In the genomic region with DNA sequence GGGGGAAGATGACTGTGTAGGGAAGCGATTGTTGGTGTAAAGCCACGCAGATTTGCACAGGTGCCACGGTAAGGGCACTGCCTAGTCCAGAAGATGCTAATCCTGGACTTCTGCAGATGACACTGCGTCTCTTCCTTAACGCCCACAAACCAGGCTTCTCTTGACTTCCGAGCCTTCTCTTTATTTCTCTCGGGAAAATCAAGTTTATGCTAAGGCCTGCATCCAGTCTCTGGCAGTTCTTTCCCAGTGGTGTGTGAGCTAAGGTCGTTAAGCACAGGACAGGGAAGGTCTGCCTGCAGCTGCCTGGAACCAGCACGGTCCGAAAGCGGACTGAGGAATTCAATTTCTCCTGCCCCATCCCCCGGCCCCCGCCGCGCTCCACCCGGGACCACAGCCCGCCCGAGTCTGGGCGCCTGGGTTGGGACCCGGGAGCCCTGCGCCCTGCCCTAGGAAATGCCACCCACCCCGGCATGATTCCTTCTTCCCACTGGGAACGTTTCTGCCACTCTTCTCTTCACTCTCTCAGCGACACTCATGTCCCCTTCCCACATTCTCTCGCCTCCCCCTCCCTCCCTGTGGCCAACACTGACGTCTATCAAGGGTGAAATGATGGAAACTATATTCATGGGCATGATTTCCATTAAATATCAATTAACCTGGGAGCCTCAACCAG, we compare ENCODE assay signal across 13 mouse cellular contexts. TPM values are rescaled to one million over a fixed set of nuclear protein-coding genes. Genes with fewer than 3 reads are reported as not detected.
DNase-seq lines count a peak whose midpoint lies in the region; ATAC-seq and TF ChIP-seq lines count a peak whose summit lies in the region.
"Had no signal": no experiment of that assay in that cellular context is flagged by ENCODE, and none has a peak within 500 bp of the region (broad histone marks: within the 10 kb centered on the region; RNA-seq: fewer than 3 reads in every experiment).

No protein-coding gene starts in this region.

- H3K36me3 ChIP-seq in forebrain, embryonic 15.5 days, result no peaks in the 10 kb centered on the region
- H3K36me3 ChIP-seq in forebrain, postnatal 0 days (ENCODE audit: insufficient read depth), result no peaks in the 10 kb centered on the region
- no peaks in the 10 kb centered on the region for H3K36me3 ChIP-seq in intestine, postnatal 0 days (ENCODE audit: control insufficient read depth, insufficient read depth)

- WGBS in forebrain, embryonic 15.5 days, result 2% methylated on average over 26 of the region's 26 CpGs
- WGBS in forebrain, postnatal 0 days, result 1% methylated on average over 26 of the region's 26 CpGs
- WGBS in intestine, postnatal 0 days, result 15% methylated on average over 26 of the region's 26 CpGs

- 0 out of 2 replicates have a peak, but pooled peaks have one; percentile 16 for ATAC-seq in forebrain, embryonic 15.5 days (replicated peaks)
- no peak for ATAC-seq in forebrain, postnatal 0 days
- ATAC-seq in intestine, postnatal 0 days, result no peak

- H3K4me2 ChIP-seq in forebrain, embryonic 15.5 days (replicated peaks), result no peak overlapping the region
- H3K4me2 ChIP-seq in forebrain, postnatal 0 days (ENCODE audit: low read depth), result no peak overlapping the region
- H3K4me2 ChIP-seq in intestine, postnatal 0 days (replicated peaks; ENCODE audit: low read depth), result peak overlapping the region; percentile 78; the same call in 1 of the 2 replicates

- peaks cover 94% of the 10 kb centered on the region for H3K27me3 ChIP-seq in forebrain, embryonic 15.5 days
- H3K27me3 ChIP-seq in forebrain, postnatal 0 days (ENCODE audit: insufficient read depth, low read length), result peaks cover 85% of the 10 kb centered on the region
- peaks cover 95% of the 10 kb centered on the region for H3K27me3 ChIP-seq in intestine, postnatal 0 days (replicated peaks; ENCODE audit: control insufficient read depth, insufficient read depth, low read length)

- peaks cover 14% of the 10 kb centered on the region for H3K4me1 ChIP-seq in forebrain, embryonic 15.5 days
- no peaks in the 10 kb centered on the region for H3K4me1 ChIP-seq in forebrain, postnatal 0 days (ENCODE audit: insufficient read depth)
- H3K4me1 ChIP-seq in intestine, postnatal 0 days (replicated peaks; ENCODE audit: control insufficient read depth, insufficient read depth, low read length), result no peaks in the 10 kb centered on the region

- no peak overlapping the region for H3K9ac ChIP-seq in forebrain, embryonic 15.5 days (replicated peaks)
- no peak overlapping the region for H3K9ac ChIP-seq in forebrain, postnatal 0 days
- H3K9ac ChIP-seq in intestine, postnatal 0 days (ENCODE audit: low read depth, low read length), result no peak overlapping the region

- no peak for DNase-seq in forebrain, postnatal 0 days
- peak; percentile 28 for DNase-seq in R1 (ENCODE audit: low read depth, low spot score)
- peak; percentile 74 to 83 for DNase-seq in kidney, postnatal 4 days
- no peak for DNase-seq in spleen, adult 18-20 months
- no peak for DNase-seq in ovary, postnatal 10 days (ENCODE audit: low spot score)
- DNase-seq in ovary, adult 18-20 months (ENCODE audit: low spot score), result no peak
- DNase-seq: cerebellum, adult 9-10 months; right cerebral cortex, adult 18-20 months had no signal

- H3K4me3 ChIP-seq in forebrain, embryonic 15.5 days, result no peak overlapping the region
- H3K4me3 ChIP-seq in forebrain, postnatal 0 days (ENCODE audit: low read depth, low read length), result no peak overlapping the region
- peak overlapping the region; percentile 55; the same call in 1 of the 2 replicates for H3K4me3 ChIP-seq in intestine, postnatal 0 days (ENCODE audit: low read depth, low read length)

- no peaks in the 10 kb centered on the region for H3K9me3 ChIP-seq in forebrain, embryonic 15.5 days
- H3K9me3 ChIP-seq in forebrain, postnatal 0 days (ENCODE audit: low read length), result no peaks in the 10 kb centered on the region
- no peaks in the 10 kb centered on the region for H3K9me3 ChIP-seq in intestine, postnatal 0 days (ENCODE audit: control insufficient read depth)

- H3K27ac ChIP-seq in forebrain, embryonic 15.5 days (replicated peaks), result no peak overlapping the region
- H3K27ac ChIP-seq in forebrain, postnatal 0 days (ENCODE audit: low read depth, low read length), result no peak overlapping the region
- H3K27ac ChIP-seq in intestine, postnatal 0 days (ENCODE audit: low read depth, low read length), result no peak overlapping the region

- no peak for TF ChIP-seq CTCF in forebrain, postnatal 0 days (IDR thresholded peaks at IDR 0.05; ENCODE audit: low read depth)
- TF ChIP-seq CTCF in intestine, postnatal 0 days (IDR thresholded peaks at IDR 0.05; ENCODE audit: low read depth), result no peak

RNA-seq across cellular contexts. Expression of a gene that starts 0.6 kb away (rescaled TPM):
- 0.10 TPM in 1 of 2 replicates, not detected in the other for polyA plus RNA-seq in forebrain, embryonic 15.5 days (2015; fragmentation: Nextera tagmentation; extraction: Ambion mirVana)
- total RNA-seq in forebrain, postnatal 0 days (2014; rRNA removed), result 0.10 TPM in 1 of 2 replicates, not detected in the other
- 0.22 TPM in 1 of 2 replicates, not detected in the other for polyA plus RNA-seq in forebrain, postnatal 0 days (2015; fragmentation: Nextera tagmentation; extraction: Ambion mirVana)
- 2.2 and 2.7 TPM in 2 replicates for polyA plus RNA-seq in intestine, postnatal 0 days (2015; fragmentation: Nextera tagmentation; extraction: Ambion mirVana)
- polyA plus RNA-seq: C2C12; midbrain, postnatal 0 days had no signal

RNA-seq across cellular contexts. Expression of a gene that starts 6.3 kb away (rescaled TPM):
- polyA plus RNA-seq in forebrain, embryonic 15.5 days (2015; fragmentation: Nextera tagmentation; extraction: Ambion mirVana), result not detected in 2 replicates
- not detected in 2 replicates for total RNA-seq in forebrain, postnatal 0 days (2014; rRNA removed)
- not detected in 2 replicates for polyA plus RNA-seq in forebrain, postnatal 0 days (2015; fragmentation: Nextera tagmentation; extraction: Ambion mirVana)
- 0.64 and 1.6 TPM in 2 replicates for polyA plus RNA-seq in intestine, postnatal 0 days (2015; fragmentation: Nextera tagmentation; extraction: Ambion mirVana)
- total RNA-seq: left cerebral cortex, postnatal 25 days; midbrain, postnatal 0 days had no signal
- polyA plus RNA-seq: C2C12; midbrain, postnatal 0 days had no signal

RNA-seq across cellular contexts. Expression of a gene that starts 7.9 kb away (rescaled TPM):
- polyA plus RNA-seq in forebrain, embryonic 15.5 days (2015; fragmentation: Nextera tagmentation; extraction: Ambion mirVana), result not detected in 2 replicates
- not detected in 2 replicates for total RNA-seq in forebrain, postnatal 0 days (2014; rRNA removed)
- polyA plus RNA-seq in forebrain, postnatal 0 days (2015; fragmentation: Nextera tagmentation; extraction: Ambion mirVana), result not detected in 2 replicates
- polyA plus RNA-seq in intestine, postnatal 0 days (2015; fragmentation: Nextera tagmentation; extraction: Ambion mirVana), result 3.2 and 3.3 TPM in 2 replicates
- total RNA-seq: left cerebral cortex, postnatal 25 days had no signal
- polyA plus RNA-seq: C2C12; midbrain, postnatal 0 days had no signal

RNA-seq across cellular contexts. Expression of a gene that starts 7.9 kb away (rescaled TPM):
- not detected in 2 replicates for polyA plus RNA-seq in forebrain, embryonic 15.5 days (2015; fragmentation: Nextera tagmentation; extraction: Ambion mirVana)
- total RNA-seq in forebrain, postnatal 0 days (2014; rRNA removed), result not detected in 2 replicates
- not detected in 2 replicates for polyA plus RNA-seq in forebrain, postnatal 0 days (2015; fragmentation: Nextera tagmentation; extraction: Ambion mirVana)
- polyA plus RNA-seq in intestine, postnatal 0 days (2015; fragmentation: Nextera tagmentation; extraction: Ambion mirVana), result 0.20 and 0.51 TPM in 2 replicates
- total RNA-seq: left cerebral cortex, postnatal 25 days had no signal
- polyA plus RNA-seq: C2C12; midbrain, postnatal 0 days had no signal

RNA-seq across cellular contexts. Expression of a gene that starts 12.1 kb away (rescaled TPM):
- polyA plus RNA-seq in forebrain, embryonic 15.5 days (2015; fragmentation: Nextera tagmentation; extraction: Ambion mirVana), result not detected in 2 replicates
- not detected in 2 replicates for total RNA-seq in forebrain, postnatal 0 days (2014; rRNA removed)
- polyA plus RNA-seq in forebrain, postnatal 0 days (2015; fragmentation: Nextera tagmentation; extraction: Ambion mirVana), result not detected in 2 replicates
- polyA plus RNA-seq in intestine, postnatal 0 days (2015; fragmentation: Nextera tagmentation; extraction: Ambion mirVana), result 0.10 and 1.6 TPM in 2 replicates
- total RNA-seq: left cerebral cortex, postnatal 25 days had no signal
- polyA plus RNA-seq: C2C12; midbrain, postnatal 0 days had no signal

Comparison
In these comparisons a context has a peak if more than half of its experiments do, and no peak if none do; other contexts are left out.
1. DNase-seq: peak in R1 (single experiment) and kidney, postnatal 4 days (2 of 2); none in forebrain, postnatal 0 days (single experiment), spleen, adult 18-20 months (0 of 2), ovary, postnatal 10 days (single experiment) and ovary, adult 18-20 months (single experiment).